Mouse (Mus musculus) hindbrain, embryonic 13.5 days (tissue): Measurements from ENCODE around the gene Dcaf10. TPM values are rescaled to one million over a fixed set of nuclear protein-coding genes. Genes with fewer than 3 reads are reported as not detected.

Experiments used
- ATAC-seq: fragments of 200-750 bp; cut with Nextera tagmentation; 2 replicates; pipeline ENCODE4 v1.8.0; 2017; ENCODE audit warnings: moderate TSS enrichment; ENCODE audit not compliant: low FRiP score
- H3K27ac ChIP-seq: fragments of 300-500 bp; sonication (generic); 2 replicates; pipeline ENCODE4 v1.5.1; 2015; ENCODE audit warnings: inconsistent platforms, mild to moderate bottlenecking, moderate library complexity
- H3K27me3 ChIP-seq: fragments of 300-500 bp; sonication (generic); 2 replicates; pipeline ENCODE4 v1.6.1; 2015; ENCODE audit warnings: mild to moderate bottlenecking, inconsistent platforms
- H3K36me3 ChIP-seq: fragments of 300-500 bp; sonication (generic); 2 replicates; pipeline ENCODE4 v1.6.1; 2015; ENCODE audit warnings: mild to moderate bottlenecking, inconsistent platforms
- H3K4me1 ChIP-seq: fragments of 300-500 bp; sonication (generic); replicated peaks from 2 replicates; pipeline ENCODE4 v1.6.1; 2015; ENCODE audit warnings: inconsistent platforms
- H3K4me2 ChIP-seq: fragments of 300-500 bp; sonication (generic); 2 replicates; pipeline ENCODE4 v1.6.1; 2015; ENCODE audit warnings: inconsistent platforms, mild to moderate bottlenecking, moderate library complexity
- H3K4me3 ChIP-seq: fragments of 300-500 bp; sonication (generic); 2 replicates; pipeline ENCODE4 v1.5.1; 2015; ENCODE audit warnings: mild to moderate bottlenecking, inconsistent platforms
- H3K9ac ChIP-seq: fragments of 300-500 bp; sonication (generic); 2 replicates; pipeline ENCODE4 v1.6.1; 2015; ENCODE audit warnings: mild to moderate bottlenecking, inconsistent platforms
- H3K9me3 ChIP-seq: fragments of 300-500 bp; sonication (generic); 2 replicates; pipeline ENCODE4 v1.6.1; 2016; ENCODE audit warnings: inconsistent platforms
- WGBS: fragments of 180-500 bp; shearing (Covaris S2); methylation state at CpG from one replicate; pipeline ENCODE4 v1.1.7; 2015; 5-methylcytosine and 5-hydroxymethylcytosine counted together
- polyA plus RNA-seq: library from polyadenylated mRNA; unstranded; fragments of >200 nt; fragmentation: Nextera tagmentation; extraction: Ambion mirVana; gene quantifications from 2 replicates; pipeline ENCODE4 v1.2.1, GENCODE M21; 2015

The Dcaf10 gene
- polyA plus RNA-seq: 8.1 and 8.2 TPM in 2 replicates

DNA sequence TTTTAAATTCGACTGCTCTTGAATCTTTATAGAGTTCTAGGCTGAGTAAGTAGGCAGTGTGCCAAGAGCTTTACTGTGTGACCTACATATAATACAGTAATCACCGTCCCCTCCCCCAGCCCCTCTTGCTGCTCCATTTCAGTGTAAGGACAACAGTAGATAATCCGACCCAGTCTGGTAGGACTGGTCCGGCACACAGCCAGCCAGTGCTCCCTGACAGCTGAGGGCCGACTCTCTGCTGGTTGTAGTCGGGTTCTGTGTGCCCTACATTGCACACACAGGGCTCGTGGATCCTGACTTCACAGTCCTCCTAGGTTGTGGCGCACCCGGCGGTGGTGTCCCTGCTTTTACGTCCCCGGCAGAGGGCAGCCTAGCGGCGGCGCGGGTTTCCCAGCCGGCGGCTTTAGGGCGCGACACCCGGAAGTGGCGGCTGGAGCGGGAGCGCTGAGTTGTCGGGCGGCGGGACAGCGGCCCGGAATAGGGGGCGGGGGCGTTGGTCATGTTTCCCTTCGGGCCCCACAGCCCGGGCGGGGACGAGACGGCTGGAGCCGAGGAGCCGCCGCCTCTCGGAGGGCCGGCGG, at the start of gene Dcaf10:
TSS of gene Dcaf10 (plus strand) at position 433 of the 581 bp plus-strand sequence.
- Histone ChIP-seq H3K27me3 (0 out of 2 replicates have a peak, but pooled peaks cover 2% of the 10 kb centered on the region), H3K27ac (peak within 1 kb of the TSS; percentile 92), H3K4me3 (peak within 1 kb of the TSS; percentile 95), H3K4me2 (peak within 1 kb of the TSS; percentile 97), H3K9ac (peak within 1 kb of the TSS; percentile 96), H3K4me1 (peaks cover 32% of the 10 kb centered on the region), H3K36me3 (peaks cover 8% of the 10 kb centered on the region; the same call in 1 of the 2 replicates), H3K9me3 (no peaks in the 10 kb centered on the region)
- ATAC-seq: peak; percentile 95
- 1% methylated on average over 36 of the region's 42 CpGs for WGBS

GRCm38 (mm10) chr4:45296662-45297564, 45.0 kb upstream of the Dcaf10 start, which contains the start of gene Trmt10b:
TSS of gene Trmt10b (plus strand) at chr4:45297127.
- WGBS: 22% methylated on average over 27 of the region's 27 CpGs
- Histone ChIP-seq H3K4me2 (peak within 1 kb of the TSS; percentile 80), H3K4me1 (peaks cover 10% of the 10 kb centered on the region), H3K27ac (no peak within 1 kb of the TSS; the same call in 1 of the 2 replicates), H3K27me3 (no peaks in the 10 kb centered on the region), H3K9ac (peak within 1 kb of the TSS; percentile 89), H3K4me3 (peak within 1 kb of the TSS; percentile 84), H3K36me3 (peaks cover 22% of the 10 kb centered on the region), H3K9me3 (no peaks in the 10 kb centered on the region)
- peak; percentile 91 for ATAC-seq

GRCm38 (mm10) chr4:45305536-45305935, 36.4 kb upstream of the Dcaf10 start:
- no peak overlapping the region for H3K4me2 ChIP-seq
- no peak overlapping the region for H3K4me3 ChIP-seq
- H3K9me3 ChIP-seq: no peaks in the 10 kb centered on the region
- 98% methylated on average over 14 of the region's 14 CpGs for WGBS
- no peaks in the 10 kb centered on the region for H3K27me3 ChIP-seq
- H3K27ac ChIP-seq: no peak overlapping the region
- ATAC-seq: no peak
- H3K9ac ChIP-seq: no peak overlapping the region
- H3K36me3 ChIP-seq: peaks cover 87% of the 10 kb centered on the region
- no peaks in the 10 kb centered on the region for H3K4me1 ChIP-seq

DNA sequence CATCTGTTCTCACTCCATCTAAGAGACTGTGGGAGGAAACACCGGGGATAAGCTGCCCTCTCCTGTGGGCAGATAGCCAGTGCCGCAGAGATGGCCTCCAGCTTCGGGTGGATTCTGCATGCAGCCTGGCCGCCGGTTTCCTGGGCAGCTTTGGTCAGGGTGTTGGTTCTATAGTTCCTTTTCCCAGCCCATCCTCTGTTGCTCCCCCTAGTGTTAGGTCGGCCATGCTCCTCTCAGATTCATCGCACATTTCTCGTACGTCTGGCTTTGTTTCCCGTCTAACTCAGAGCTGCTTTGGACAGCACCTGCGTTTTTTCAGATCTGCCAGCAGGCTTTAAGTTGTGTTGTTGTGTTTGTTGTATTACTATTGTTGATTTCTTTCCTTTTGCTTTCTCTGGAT, 33.9 kb upstream of the Dcaf10 start:
- H3K4me2 ChIP-seq: no peak overlapping the region
- H3K4me3 ChIP-seq: no peak overlapping the region
- WGBS: 36% methylated on average over 11 of the region's 11 CpGs
- ATAC-seq: no peak
- H3K27ac ChIP-seq: no peak overlapping the region
- no peaks in the 10 kb centered on the region for H3K27me3 ChIP-seq
- H3K9ac ChIP-seq: no peak overlapping the region
- H3K36me3 ChIP-seq: peaks cover 83% of the 10 kb centered on the region
- H3K9me3 ChIP-seq: no peaks in the 10 kb centered on the region
- no peaks in the 10 kb centered on the region for H3K4me1 ChIP-seq

DNA sequence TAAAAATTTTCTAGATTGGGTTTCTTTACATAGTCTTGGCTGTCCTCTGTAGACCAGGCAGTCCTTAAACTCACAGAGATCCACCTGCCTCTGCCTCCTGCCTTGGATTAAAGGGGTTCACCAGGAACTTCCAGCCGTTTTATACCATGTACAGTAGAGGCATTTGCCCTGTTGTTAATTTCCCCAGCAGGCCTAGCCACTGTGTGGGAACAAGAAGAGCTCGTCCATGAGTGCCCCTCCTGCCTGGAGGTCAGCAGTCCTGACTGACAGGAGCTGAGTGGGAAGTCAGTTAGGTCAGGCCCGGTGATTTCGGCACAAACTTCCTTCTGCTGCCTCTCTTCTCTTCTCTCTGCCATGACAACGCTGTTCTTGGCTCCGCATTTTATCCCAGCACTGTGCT, 33.3 kb upstream of the Dcaf10 start:
- no peak for ATAC-seq
- 90% methylated on average over 6 of the region's 6 CpGs for WGBS
- no peak overlapping the region for H3K9ac ChIP-seq

GRCm38 (mm10) chr4:45311056-45311455, 30.8 kb upstream of the Dcaf10 start:
- no peak for ATAC-seq
- no peaks in the 10 kb centered on the region for H3K27me3 ChIP-seq
- no peaks in the 10 kb centered on the region for H3K4me1 ChIP-seq
- no peaks in the 10 kb centered on the region for H3K9me3 ChIP-seq
- H3K4me2 ChIP-seq: no peak overlapping the region
- H3K9ac ChIP-seq: no peak overlapping the region
- WGBS: 100% methylated on average over 2 of the region's 2 CpGs
- peaks cover 73% of the 10 kb centered on the region for H3K36me3 ChIP-seq
- no peak overlapping the region for H3K4me3 ChIP-seq
- H3K27ac ChIP-seq: no peak overlapping the region

More for the DNA sequence above, 33.3 kb upstream of the Dcaf10 start:
- H3K27ac ChIP-seq: no peak overlapping the region
- no peaks in the 10 kb centered on the region for H3K27me3 ChIP-seq
- H3K4me2 ChIP-seq: no peak overlapping the region
- H3K4me3 ChIP-seq: no peak overlapping the region
- peaks cover 80% of the 10 kb centered on the region for H3K36me3 ChIP-seq
- no peaks in the 10 kb centered on the region for H3K9me3 ChIP-seq
- H3K4me1 ChIP-seq: no peaks in the 10 kb centered on the region

DNA sequence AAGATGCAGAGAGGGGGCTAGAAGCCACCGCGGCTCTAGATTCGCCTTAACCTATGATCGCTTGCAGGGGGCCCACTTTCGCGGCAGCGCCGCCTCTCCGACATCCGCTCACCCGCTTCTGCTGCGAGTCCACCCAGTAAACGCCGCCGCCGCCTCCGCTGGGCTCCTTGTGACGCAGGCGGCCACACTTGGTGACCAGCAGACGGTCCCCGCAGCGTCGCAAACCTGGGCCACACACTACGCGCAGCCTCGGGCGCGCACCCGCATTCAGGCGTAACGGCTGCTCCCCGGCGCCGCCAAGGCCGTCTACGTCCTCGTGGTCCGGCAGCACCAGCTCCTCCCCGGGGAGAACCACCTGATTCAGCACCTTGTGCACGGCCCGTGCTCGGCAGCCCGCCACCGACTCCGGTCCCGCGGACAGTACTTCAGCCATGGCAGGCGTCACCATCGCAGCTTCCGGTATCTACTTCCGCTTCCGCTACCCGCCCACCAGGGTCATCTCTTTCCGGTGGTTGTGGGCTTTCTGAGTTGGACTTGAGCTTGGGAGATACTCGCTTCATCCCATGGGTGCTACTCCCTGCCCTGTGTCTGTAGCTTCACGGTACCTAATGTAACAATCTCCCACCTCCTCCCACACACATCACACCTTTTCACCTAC, 21.6 kb upstream of the Dcaf10 start:
- peak overlapping the region; percentile 87 for H3K4me3 ChIP-seq
- WGBS: under 1% methylated on average over 56 of the region's 56 CpGs
- H3K27me3 ChIP-seq: peaks cover 32% of the 10 kb centered on the region
- peak overlapping the region; percentile 91 for H3K27ac ChIP-seq
- peak overlapping the region; percentile 89 for H3K9ac ChIP-seq
- no peaks in the 10 kb centered on the region for H3K9me3 ChIP-seq
- peak; percentile 82 for ATAC-seq
- H3K4me2 ChIP-seq: peak overlapping the region; percentile 80
- H3K4me1 ChIP-seq: peaks cover 19% of the 10 kb centered on the region
- H3K36me3 ChIP-seq: peaks cover 28% of the 10 kb centered on the region

DNA sequence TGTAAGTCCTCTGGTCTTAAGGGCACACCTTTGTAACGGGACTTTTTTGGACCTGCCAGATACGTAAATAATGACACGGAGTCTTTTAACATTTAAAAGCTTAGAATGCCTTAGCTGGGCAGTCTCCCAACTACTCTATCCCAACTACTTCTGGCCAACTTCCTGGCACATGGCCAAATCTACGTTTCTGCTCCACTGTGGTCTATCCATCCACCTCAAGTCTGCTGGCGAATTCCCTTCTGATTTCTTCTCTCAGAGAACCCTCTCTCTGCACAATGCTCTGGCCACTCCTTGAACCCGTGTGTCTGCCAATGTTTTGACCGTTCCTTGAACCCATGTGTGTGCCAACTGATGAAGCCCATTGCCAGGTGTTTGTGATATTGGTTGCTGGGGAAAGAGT, 10.8 kb upstream of the Dcaf10 start:
- H3K36me3 ChIP-seq: no peaks in the 10 kb centered on the region
- H3K9me3 ChIP-seq: no peaks in the 10 kb centered on the region
- no peak overlapping the region for H3K4me2 ChIP-seq
- WGBS: 87% methylated on average over 7 of the region's 7 CpGs
- H3K27me3 ChIP-seq: peaks cover 14% of the 10 kb centered on the region
- no peak overlapping the region for H3K9ac ChIP-seq
- H3K4me1 ChIP-seq: no peaks in the 10 kb centered on the region
- no peak for ATAC-seq
- H3K4me3 ChIP-seq: no peak overlapping the region
- H3K27ac ChIP-seq: no peak overlapping the region

DNA sequence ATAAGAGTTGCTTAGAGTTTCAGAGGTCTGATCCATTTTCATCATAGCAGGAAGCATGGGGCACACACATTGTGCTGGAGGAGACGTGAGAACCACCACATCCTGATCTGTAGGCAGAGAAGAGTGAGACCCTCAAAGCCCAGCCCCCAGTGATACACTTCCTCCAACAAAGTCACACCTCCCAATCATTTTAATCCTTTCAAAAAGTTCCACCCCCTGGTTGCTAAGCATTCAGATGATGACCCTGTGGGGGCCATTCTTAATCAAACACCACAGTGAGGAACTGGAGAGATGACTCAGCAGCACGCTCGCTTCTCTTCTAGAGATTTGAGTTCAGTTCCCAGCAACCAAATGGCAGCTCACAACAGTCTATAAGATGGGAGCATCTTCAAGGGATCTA, 9.4 kb upstream of the Dcaf10 start:
- 69% methylated on average over 3 of the region's 3 CpGs for WGBS
- no peaks in the 10 kb centered on the region for H3K9me3 ChIP-seq
- H3K27me3 ChIP-seq: peaks cover 11% of the 10 kb centered on the region
- H3K4me1 ChIP-seq: no peaks in the 10 kb centered on the region
- no peak overlapping the region for H3K9ac ChIP-seq
- no peak overlapping the region for H3K4me3 ChIP-seq
- H3K27ac ChIP-seq: no peak overlapping the region
- H3K36me3 ChIP-seq: no peaks in the 10 kb centered on the region
- ATAC-seq: no peak
- H3K4me2 ChIP-seq: no peak overlapping the region

- peak; percentile 11; the same call in 1 of the 2 replicates for ATAC-seq
Measured at GRCm38 (mm10) chr4:45341226-45341625, 675 bp upstream of the Dcaf10 start.

GRCm38 (mm10) chr4:45342286-45343155, 620 bp downstream of the Dcaf10 start, which contains the start of gene Exosc3:
TSS of gene Exosc3 (minus strand) at chr4:45342732.
- H3K36me3 ChIP-seq: peaks cover 13% of the 10 kb centered on the region; the same call in 1 of the 2 replicates
- peak within 1 kb of the TSS; percentile 97 for H3K4me2 ChIP-seq
- under 1% methylated on average over 69 of the region's 76 CpGs for WGBS
- peak within 1 kb of the TSS; percentile 92 for H3K27ac ChIP-seq
- peak within 1 kb of the TSS; percentile 95 for H3K4me3 ChIP-seq
- peaks cover 32% of the 10 kb centered on the region for H3K4me1 ChIP-seq
- H3K9me3 ChIP-seq: no peaks in the 10 kb centered on the region
- H3K27me3 ChIP-seq: 0 out of 2 replicates have a peak, but pooled peaks cover 2% of the 10 kb centered on the region
- ATAC-seq: peak; percentile 84
- peak within 1 kb of the TSS; percentile 96 for H3K9ac ChIP-seq

More at GRCm38 (mm10) chr4:45341226-45341625, 675 bp upstream of the Dcaf10 start:
- Histone ChIP-seq H3K27me3 (0 out of 2 replicates have a peak, but pooled peaks cover 2% of the 10 kb centered on the region), H3K4me2 (peak overlapping the region; percentile 97), H3K9ac (peak overlapping the region; percentile 96), H3K4me3 (peak overlapping the region; percentile 95), H3K9me3 (no peaks in the 10 kb centered on the region), H3K4me1 (peaks cover 32% of the 10 kb centered on the region), H3K36me3 (peaks cover 6% of the 10 kb centered on the region; the same call in 1 of the 2 replicates), H3K27ac (peak overlapping the region; percentile 92)
- 57% methylated on average over 9 of the region's 9 CpGs for WGBS
